Mouse (Mus musculus) embryo, embryonic 9.5 days (tissue): ENCODE data around the gene Cavin4.

Experiments used
- DNase-seq: peaks from one replicate; pipeline ENCODE4 v3.0.0-alpha.2; 2017; ENCODE audit errors: extremely low spot score

Gene Cavin4

DNA sequence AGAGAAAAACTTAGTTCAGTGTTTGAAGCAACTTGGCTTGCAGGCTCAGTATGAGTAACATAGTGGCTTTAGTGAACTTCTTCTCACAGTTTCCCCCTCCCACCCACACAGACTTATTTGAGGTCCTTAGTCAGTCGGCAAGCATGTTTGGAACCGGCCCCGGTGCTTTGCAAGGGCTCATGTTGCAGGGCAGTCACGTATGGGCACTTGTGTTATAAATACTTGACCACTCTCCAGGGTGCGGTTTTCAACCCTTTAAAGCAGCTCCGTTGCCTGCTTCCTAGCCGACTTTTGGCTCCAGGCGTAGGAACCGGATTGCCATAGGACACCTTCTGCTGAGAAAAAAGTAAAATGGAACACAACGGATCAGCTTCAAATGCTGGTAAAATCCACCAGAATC, at the start of gene Cavin4:
Cavin4 (plus strand) TSS at position 244 of the 400 bp plus-strand sequence.
- no peak for DNase-seq

DNA sequence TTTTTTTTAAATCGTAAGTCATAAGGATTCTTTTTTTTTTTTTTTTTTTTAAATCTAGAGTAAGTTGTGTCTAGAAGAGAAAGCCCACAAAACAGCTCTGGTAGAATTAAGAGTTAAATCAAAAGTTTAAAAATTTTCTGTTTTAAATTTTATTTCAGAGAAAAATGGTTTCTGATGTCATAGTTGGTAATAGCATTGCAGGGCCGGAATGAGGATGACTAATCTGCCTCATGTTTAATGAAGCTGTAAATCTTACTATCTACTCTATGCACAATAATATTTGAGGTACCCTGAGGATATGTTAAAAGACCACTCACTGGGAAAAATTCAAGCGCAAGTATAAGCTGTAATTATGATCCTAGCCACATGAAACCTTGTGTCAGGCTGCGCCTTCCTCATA, 47.8 kb upstream of the Cavin4 start:
- DNase-seq, result no peak

DNA sequence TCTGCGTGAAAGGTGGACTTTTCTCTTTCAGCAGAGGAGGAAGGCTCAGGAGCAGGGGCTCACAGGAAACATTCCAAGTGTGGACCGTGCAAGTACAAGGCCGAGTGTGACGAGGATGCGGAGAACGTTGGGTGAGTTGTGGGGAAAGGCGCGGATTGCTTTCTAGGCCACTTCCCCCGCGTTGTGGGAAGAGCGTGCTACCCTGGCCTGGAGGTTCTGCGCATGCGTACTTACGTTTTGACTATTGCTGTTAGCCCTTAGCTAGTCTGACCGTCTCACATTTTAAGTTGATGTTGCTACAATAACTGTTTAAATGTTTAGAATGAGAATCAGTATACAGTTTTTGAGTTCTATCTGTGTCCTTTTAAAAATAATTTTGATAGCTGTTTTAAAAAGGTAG, 46.1 kb upstream of the Cavin4 start:
- no peak for DNase-seq

DNA sequence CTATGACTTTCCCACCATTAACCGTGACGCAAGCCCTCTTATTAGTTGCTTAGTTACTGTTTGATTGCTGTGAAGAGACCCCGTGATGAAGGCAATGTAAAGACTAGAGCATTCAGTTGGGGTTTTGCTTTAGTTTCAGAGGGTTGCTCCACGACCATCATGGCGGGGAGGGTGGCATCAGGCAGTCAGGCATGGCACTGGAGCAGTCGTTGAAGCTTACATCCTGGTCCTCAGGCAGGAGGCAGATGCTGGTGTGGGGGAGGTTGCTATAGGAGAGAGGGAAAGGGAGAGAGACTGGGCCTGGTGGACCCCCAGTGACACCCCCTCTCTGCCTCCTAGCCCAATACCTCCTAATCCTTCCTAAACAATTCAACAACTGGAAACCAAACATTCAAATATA, 43.2 kb upstream of the Cavin4 start:
- DNase-seq, result no peak

DNA sequence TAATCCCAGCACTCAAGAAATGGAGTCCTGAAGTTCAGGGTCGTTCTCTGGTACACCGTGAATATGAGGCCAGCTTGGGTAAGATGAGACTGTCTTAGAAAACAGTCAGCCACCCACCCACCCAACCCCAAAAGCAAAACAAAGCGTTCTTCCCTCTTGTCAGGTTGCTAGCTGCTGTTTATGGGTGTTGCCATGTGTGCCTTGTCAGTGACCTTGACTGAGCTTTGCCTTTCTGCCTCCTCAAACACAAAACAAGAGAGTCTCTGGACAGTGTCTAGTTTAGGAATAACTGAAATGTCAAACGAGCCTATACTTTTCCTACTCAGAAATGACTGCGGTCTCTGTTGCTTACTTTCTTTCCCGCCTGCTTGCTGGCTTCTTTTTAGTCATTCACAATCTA, 41.1 kb upstream of the Cavin4 start:
- no peak for DNase-seq

DNA sequence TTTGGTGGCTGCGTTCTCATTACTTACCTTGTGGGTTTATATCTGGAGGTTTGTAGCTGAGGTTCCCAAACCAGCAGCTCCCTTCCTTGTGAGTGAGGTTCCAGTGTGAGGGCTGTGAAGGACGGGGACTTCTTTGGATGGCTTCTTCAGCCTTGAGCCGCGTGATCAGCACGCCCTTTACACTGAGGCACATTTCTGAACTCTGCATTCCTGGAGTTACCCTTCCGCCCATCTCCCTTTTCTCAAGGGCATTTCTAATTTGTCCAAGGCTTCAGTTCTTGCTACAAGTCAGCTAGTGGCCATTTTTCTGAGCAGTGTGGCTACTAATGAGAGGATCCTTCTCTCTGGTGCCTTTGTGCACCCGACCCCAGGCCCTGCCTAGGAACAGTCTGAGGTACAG, 40.4 kb upstream of the Cavin4 start:
- DNase-seq, result no peak

DNA sequence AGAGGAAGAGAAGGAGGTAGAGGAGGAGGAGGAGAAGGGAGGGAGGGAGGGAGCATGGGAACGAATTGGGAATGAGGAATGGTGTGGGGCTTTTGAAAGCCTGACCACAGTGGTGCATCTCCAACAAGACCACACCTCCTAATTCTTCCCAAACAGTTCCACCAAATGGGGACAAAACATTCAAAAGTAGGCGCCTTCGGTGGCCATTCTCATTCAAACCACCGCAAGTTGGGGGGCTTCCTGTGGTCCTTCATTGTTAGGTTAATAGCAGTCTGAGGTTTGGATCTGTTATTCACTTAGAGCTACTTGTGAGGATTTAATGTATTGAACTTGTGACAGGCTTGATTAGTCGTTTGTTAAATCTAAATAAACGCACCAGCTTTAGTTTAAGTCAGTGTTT, 38.4 kb upstream of the Cavin4 start:
- DNase-seq, result no peak

DNA sequence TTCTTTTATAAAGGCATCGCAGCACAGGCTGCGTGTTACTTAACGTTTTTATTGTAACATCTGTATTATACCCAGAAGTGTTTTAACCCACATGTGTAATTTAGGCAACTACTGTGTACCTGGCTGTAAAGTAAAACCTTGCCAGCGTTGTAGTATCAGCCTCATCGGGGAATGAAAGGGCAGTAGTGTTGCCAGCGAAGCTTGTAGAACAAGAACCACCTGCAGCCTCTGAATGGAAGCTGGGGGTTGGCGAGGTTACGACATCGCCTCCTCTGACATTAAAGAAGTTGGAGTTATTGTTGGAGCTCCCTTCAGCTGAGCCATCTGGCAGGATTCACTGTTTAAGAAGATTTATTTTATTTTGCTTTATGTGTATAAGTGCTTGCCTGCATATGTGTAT, 37.5 kb upstream of the Cavin4 start:
- no peak for DNase-seq

DNA sequence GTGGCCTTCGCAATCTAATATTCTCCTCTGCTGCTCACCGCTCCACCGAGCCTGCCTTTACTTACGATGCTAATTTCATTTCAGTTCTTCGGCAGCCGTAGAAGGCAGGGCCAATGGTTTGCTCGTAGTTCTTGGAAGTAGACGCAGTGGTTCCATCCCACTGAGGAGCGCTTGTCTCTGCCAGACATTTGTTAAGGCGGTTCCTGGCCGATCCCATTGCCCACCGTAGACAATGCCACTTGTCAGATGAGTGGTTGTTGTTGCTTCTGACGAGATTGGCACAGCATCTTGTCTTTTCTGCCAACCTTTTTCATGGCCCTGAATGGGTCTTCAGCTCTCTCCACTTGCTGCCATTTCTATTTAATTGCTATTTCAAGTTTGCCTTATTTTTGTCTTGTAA, 33.9 kb upstream of the Cavin4 start:
- DNase-seq, result no peak

DNA sequence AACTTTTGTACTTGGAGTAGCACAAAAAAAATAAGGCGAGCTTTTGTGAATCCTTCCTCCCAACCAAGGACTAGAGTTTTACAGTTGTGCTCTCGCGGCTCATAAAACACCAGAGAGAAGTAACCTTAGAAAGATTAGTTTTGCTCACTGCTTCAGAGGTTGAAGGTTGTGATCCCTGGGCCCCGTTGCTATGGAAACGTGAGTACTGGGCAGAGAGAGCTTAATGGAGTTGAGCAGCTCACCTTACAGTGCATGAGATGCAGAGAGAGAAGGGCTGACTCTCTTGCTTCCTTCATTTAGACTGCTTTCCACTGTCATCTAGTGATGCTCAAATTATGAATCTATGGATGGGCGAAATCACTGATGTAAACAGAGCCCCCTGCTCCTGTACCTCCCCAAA, 29.8 kb upstream of the Cavin4 start:
- DNase-seq, result peak; percentile 47

DNA sequence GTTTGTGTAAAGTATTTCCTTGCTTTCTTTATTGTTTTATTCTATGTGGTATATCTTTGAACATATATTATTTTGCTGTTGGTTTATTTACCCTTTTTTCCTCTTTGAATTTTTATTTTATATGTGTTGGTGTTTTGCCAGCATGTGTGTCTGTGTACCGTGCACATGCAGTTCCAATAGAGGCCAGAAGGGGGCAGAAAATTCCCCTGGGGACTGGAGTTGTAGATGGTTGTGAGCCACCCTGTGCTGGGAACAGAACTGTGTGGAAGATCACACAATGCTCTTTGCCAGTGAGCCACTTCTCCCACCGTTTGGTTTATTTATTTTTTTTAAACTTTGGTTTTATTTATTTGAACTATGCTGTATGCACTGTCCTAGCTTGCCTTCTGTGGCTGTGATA, 29.3 kb upstream of the Cavin4 start:
- DNase-seq, result peak; percentile 34

DNA sequence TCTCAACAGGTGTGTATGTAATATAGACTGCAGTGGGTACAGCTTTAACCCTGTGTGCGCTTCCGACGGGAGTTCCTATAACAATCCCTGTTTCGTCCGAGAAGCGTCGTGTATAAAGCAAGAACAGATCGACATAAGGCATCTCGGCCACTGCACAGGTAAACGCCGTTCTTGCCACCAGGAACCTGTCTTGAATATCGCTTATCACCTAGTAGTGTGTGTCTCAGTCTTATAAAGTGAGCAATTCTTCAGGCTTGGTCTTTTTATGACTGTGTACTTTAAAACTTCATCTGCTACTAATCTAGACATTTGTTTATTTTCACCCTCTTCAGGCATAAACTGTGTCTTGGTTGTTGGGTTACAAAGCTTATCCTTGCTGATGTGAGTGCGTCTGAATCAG, 26.5 kb upstream of the Cavin4 start:
- no peak for DNase-seq

DNA sequence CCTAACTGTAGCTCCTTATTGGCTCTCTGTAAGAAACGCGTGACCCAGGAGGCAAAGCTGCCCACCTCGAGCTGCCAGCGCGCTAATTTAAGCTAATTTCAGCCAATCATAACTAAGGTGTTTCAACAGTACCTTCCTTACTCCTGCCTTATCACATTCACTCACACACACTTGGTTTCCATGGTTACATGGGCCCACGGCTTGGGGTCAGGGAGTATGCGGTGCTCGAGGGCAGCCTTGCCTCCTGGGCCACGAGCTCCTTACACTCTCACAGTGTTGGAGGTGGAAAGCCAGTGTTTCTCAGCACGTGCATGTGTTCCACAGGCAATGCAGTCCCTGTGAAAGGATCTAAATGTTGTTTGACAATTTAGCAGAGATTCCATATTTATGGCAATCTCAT, 25.2 kb upstream of the Cavin4 start:
- no peak for DNase-seq

DNA sequence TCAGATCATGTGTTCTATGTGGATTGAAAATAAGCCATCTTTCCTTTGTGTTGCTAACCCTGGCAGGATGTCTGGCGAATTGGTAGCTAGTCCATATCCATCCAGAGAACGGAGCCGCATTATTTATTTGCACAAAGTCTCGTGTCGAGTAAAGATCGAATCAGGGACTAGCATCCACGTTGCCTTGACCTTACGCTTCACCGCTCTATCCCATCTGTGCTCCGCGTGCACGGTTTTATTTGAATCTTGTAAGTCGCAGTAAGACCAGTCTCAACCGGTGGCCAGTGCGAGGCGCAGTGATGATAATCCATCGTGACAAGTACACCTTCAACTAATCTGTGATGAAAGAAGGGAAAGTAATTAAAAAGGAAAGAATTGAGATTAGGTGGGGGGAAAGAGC, 23.8 kb upstream of the Cavin4 start:
- DNase-seq, result no peak

DNA sequence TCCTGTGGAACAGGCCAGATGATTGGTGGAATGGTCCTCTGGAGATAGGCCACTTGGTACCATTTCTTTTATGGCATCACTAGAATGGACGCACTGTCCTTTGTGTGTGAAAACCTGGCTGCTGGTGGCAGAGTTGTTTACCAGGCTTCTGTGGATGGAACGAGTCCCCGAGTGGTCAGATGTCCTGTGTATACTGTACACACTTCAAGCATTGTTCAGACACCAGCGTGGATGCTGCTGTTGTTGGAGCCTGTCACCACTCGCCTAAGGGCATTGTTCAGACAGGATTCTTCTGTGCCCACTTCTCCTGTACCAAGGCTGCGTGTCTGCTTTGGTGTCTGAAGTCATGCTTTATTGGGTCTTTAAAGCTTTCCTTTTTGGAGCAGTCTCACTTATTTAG, 19.5 kb upstream of the Cavin4 start:
- DNase-seq, result no peak

DNA sequence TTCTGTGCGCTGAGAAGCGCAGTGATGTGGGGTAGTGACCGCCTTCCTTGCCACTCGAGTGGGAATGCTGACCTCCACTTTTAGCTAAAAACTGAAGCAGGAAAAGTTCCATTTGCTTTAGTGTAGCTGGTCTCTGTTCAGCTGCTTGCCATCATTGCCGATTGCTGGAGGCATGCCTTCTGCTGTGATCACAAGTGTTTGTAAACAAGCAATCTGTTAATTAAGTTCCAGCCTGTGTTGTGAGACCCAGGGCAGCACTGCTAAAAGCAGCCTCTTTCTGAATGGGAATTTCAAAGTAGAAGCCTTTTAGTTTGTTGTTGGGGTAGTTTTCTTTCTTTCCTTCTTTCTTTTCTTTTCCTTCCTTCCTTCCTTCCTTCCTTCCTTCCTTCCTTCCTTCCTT, 17.2 kb upstream of the Cavin4 start:
- DNase-seq, result no peak

DNA sequence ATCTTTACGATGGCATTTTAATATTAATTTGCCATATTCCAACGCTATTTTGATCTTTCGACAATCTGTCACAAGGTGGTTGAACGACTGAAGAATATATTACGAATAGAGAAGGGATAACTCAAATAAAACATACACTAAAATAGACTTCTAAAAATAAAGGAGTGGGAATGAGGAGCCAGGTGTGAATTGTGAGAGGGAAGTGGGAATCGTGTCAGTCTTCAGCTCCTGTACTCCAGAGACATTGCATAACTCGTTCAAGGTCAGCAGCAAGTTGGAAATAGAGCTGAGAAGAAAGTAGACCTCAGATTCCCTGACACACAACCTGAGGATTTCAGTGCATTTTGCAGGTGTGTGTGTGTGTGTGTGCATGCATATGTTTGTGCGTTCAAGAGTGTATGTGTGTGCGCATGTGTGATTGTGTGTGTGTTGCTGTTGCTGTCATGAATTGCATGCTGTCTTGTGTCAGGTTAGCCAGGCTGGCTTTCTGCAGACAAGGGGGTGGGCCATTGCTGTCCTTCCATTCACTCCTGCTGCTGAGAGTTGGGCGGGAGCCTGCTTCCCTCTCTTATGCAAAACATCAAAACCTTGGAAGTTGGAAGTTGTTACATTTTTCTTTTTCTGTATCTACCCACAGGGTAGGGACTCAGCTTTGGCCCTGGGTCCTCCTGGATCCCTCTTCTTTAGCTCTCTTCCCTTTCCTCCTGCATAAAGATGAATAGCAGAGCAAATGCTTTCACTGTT, 12.5 kb upstream of the Cavin4 start:
- DNase-seq, result no peak

DNA sequence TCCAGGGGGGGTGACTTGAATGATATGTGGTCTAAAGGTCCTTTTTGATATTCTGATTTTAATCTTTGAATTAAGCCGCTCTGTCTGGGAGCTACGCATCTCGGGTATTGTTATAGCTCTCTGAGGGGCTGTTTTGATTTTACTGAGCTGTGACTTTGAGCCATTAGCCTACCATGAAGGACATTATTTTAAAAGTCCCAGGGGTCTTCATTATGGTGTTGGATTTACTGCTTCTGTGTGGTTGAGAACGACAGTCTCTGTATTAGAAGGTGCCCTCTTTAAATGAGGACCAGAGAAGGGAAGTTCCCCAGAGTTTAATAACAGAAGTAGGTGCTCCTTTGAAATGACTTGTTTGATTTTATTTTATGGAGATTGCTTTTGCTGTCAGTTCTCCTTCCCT, 9.2 kb upstream of the Cavin4 start:
- DNase-seq, result no peak

DNA sequence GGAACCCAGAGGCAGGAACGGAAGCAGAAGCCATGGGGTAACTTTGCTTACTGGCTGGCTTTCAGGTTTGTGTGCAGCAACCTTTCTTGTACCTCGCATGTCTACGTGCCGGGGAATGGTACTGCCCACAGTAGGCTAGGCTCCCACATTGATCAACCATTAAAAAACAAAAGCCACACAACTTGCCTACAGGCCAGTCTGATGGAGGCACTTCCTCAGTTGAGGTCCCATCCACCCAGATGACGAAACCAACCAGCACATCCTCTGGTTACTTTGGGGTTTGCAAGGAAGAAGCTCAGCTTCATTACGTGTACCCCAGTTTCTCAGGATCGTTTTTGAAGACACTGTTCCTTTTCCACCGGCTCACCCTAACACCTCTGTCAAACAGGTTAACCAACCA, 6.8 kb upstream of the Cavin4 start:
- no peak for DNase-seq

DNA sequence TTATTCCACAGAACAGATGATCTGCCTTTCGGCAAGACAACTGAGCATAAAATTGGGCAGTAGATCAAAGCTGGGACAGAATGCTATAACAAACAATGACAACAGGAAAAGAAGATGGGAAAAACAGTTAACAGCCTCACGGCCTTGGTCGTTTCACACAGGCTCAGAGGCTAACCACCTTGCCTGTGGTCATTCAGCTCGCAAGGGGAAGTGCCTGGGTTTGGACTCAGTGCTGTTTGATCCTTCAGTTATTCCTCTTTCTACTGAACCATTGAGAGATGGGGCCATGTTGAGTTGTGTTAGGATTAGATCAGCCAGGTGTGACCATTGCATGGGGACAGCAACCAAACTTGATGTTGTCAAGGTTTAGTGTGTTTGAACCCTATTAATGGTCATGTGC, 3.2 kb upstream of the Cavin4 start:
- DNase-seq, result no peak

DNA sequence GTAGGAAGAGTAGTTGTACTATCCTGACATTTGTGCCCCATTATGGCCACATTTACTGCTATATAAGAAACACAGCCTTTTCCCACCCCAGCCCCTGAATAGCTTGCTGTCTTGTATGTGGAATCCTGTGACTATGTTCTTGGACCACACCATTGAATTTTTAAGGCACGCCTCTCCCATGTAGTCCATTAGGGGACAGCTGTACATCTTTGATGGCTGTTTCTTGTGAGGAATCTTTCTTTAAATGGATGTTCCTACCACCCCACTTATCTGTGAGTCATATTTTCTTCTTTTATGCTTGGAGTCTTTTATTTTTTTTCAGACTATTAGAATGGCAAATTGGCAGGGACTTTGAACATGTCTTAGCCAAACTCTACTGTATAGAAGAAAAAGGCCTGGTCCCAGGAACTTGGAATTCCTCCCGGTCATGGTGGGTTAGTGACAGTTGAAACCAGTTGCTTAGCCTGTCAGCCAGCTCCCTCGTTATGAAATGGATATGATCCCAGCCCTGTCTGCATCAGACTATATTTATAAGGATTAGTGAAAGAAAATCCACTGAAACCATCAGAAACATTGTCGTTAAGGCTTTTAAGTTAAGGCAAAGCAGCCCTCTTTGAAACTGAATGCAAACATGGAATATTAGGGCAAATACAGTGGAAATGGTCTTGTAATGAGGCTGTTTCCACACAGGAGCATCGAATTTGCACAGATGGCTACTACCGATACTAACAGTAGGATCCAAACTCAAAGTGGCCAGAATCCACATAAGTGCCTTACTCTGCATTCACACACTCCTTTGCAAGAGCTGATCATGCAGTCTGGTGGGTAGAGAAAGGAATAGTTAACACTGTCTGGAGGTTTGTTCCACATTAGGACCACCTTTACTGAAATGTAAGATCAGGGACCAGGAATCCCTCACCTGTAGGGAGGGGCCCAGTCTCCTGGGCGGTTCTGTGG, 2.4 kb upstream of the Cavin4 start:
- no peak for DNase-seq

DNA sequence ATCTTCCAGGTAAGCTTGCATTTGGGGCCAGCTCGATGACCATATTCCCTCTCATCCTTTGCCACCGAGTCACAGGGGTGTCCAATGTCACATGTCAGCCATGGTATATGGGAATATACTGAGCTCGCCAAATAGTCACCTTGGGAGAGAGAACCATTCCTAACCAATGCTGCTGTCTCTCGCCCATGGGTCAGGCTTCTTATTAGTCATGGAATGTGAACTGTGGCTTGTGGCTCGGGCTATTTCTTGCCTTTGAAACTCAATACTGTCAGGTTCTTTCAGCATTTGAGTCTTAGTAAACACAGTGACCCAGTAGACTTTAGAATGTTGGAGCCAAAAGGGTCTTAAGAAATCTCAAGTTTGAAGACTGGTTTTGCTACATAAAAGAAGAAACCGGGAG, 707 bp downstream of the Cavin4 start:
- DNase-seq, result no peak

DNA sequence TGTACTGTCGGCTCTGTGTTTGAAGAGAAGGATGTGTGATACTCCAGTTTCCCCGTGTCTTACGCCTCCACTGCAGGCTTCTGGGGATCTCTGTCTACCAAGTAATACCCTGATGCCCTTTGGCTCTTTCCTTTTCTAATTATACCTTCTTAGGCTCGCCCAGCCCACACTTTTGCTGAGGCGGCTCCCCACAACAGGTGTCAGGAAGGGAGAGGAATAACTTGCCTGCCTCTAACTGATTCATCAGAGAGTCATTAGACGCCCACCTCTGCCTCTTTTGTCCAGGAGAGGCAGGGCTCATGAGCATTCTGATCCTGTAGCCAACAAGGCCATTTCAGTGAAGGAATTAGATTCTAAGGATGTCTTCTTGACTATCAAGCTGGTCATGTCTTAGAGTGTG, 4.0 kb downstream of the Cavin4 start:
- no peak for DNase-seq
